Mouse (Mus musculus): ENCODE data around the gene Fndc7.

The Fndc7 gene

GRCm38 (mm10) chr3:108889908-108890307 is at the start of gene Fndc7:
Gene Fndc7 (minus strand): TSS chr3:108890008.
- DNase-seq: no peak

GRCm38 (mm10) chr3:108939573-108939972 is 49.8 kb upstream of the Fndc7 start, which contains the start of gene Henmt1:
Gene Henmt1 (plus strand): TSS chr3:108939873.
- DNase-seq: no peak

- no peak for DNase-seq
Observed at GRCm38 (mm10) chr3:108938691-108939090, 48.9 kb upstream of the Fndc7 start.

GRCm38 (mm10) chr3:108933557-108933956 is 43.7 kb upstream of the Fndc7 start:
- DNase-seq: no peak

- DNase-seq: no peak
Observed at GRCm38 (mm10) chr3:108926308-108926707, 36.5 kb upstream of the Fndc7 start.

GRCm38 (mm10) chr3:108925677-108926076 is 35.9 kb upstream of the Fndc7 start:
- no peak for DNase-seq

- DNase-seq: no peak
Observed at GRCm38 (mm10) chr3:108921822-108922221, 32.0 kb upstream of the Fndc7 start.

- DNase-seq: no peak
Observed at GRCm38 (mm10) chr3:108920442-108921070, 30.7 kb upstream of the Fndc7 start.

GRCm38 (mm10) chr3:108918852-108919251 is 29.0 kb upstream of the Fndc7 start:
- DNase-seq: no peak

- DNase-seq: no peak
Observed at GRCm38 (mm10) chr3:108917986-108918385, 28.2 kb upstream of the Fndc7 start.

- DNase-seq: no peak
Observed at GRCm38 (mm10) chr3:108916857-108917256, 27.0 kb upstream of the Fndc7 start.

- DNase-seq: peak; percentile 49
Observed at GRCm38 (mm10) chr3:108915999-108916398, 26.2 kb upstream of the Fndc7 start.

GRCm38 (mm10) chr3:108911548-108912413 is 22.0 kb upstream of the Fndc7 start, which contains the start of gene Prpf38b:
Gene Prpf38b (minus strand): TSS chr3:108911727.
- DNase-seq: peak; percentile 92

GRCm38 (mm10) chr3:108911081-108911547 is 21.3 kb upstream of the Fndc7 start:
- peak; percentile 56 for DNase-seq

- peak; percentile 82 for DNase-seq
Observed at GRCm38 (mm10) chr3:108910303-108911080, 20.7 kb upstream of the Fndc7 start.

- DNase-seq: no peak
Observed at GRCm38 (mm10) chr3:108902934-108903333, 13.1 kb upstream of the Fndc7 start.

GRCm38 (mm10) chr3:108902038-108902437 is 12.2 kb upstream of the Fndc7 start:
- no peak for DNase-seq

- no peak for DNase-seq
Observed at GRCm38 (mm10) chr3:108900681-108901080, 10.9 kb upstream of the Fndc7 start.

GRCm38 (mm10) chr3:108900147-108900546 is 10.3 kb upstream of the Fndc7 start:
- DNase-seq: no peak

GRCm38 (mm10) chr3:108898640-108899039 is 8.8 kb upstream of the Fndc7 start:
- no peak for DNase-seq

- no peak for DNase-seq
Observed at GRCm38 (mm10) chr3:108892914-108893313, 3.1 kb upstream of the Fndc7 start.

GRCm38 (mm10) chr3:108892080-108892479 is 2.3 kb upstream of the Fndc7 start:
- no peak for DNase-seq

GRCm38 (mm10) chr3:108887618-108887975 is 2.2 kb downstream of the Fndc7 start:
- no peak for DNase-seq
